Mouse (Mus musculus) spleen, postnatal 14 days (tissue): ENCODE results near the gene Smim24.

Experiments
- DNase-seq, 2 experiments: peaks; one replicate each; pipeline ENCODE4 v3.0.0; 2021 to 2022; ENCODE audit warnings: low spot score in 2 of 2

Smim24 gene

DNA sequence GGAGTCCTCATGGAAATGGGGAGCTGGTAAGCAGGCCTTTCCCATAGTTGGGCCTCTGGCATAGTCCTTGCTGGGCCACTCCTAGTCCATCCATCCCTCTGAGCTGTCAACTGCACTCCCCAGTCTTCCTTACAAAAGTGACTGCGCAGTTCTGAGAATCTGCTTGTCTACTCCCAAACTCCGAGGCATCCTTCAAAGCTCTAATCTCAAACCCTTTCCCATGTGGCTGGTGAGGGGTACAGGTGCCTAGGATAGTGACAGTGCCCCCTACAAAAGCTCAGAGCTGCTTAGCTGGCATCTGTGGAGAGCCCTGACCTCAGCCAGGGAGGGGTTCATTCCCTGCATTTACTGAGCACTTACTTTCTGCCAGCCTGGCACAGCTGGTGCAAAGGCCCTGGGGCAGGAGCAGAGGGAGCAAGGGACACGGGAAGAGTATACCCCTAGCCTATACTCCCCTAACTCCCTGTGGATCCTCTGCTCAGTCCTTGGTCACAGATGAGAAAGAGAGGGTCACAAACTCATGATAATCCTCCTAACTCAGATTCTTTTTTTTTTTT lies 29.9 kb downstream of the Smim24 start:
- no peak for DNase-seq

DNA sequence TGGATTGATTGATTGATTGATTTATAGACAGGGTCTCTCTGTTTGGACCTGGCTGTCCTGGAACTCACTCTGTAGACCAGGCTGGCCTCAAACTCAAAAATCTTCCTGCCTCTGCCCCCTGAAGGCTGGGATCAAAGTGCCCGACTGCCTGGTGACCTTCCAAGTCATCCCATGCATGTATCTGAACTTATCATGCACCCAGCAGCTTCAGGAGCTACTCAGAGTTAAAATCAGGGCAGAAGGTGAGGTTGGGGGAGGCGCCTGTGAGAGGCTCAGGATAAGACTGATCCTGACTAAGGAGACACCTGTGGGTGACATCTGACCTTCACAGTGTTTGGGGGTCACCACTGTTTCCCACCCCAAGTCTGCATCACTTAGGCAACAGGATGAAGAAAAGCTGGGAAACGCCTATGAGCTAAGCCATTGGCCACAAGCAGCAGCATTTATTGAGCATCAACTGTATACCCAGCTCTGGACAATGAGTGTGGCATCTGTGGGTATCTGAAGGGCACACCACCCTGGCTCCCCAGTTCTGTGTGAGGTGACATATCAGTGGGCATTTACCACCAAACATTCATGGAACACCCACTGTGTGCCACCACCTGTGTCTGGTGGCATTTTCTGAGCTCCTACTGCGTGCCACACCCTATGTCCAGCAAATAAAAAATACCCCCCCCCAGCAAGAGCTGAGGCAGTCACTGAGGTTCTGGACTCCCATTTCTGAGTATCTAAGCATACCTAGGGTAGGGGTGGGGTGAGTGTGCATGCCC lies 30.8 kb downstream of the Smim24 start:
- peak in 1 of 2 experiments; percentile 0 for DNase-seq

DNA sequence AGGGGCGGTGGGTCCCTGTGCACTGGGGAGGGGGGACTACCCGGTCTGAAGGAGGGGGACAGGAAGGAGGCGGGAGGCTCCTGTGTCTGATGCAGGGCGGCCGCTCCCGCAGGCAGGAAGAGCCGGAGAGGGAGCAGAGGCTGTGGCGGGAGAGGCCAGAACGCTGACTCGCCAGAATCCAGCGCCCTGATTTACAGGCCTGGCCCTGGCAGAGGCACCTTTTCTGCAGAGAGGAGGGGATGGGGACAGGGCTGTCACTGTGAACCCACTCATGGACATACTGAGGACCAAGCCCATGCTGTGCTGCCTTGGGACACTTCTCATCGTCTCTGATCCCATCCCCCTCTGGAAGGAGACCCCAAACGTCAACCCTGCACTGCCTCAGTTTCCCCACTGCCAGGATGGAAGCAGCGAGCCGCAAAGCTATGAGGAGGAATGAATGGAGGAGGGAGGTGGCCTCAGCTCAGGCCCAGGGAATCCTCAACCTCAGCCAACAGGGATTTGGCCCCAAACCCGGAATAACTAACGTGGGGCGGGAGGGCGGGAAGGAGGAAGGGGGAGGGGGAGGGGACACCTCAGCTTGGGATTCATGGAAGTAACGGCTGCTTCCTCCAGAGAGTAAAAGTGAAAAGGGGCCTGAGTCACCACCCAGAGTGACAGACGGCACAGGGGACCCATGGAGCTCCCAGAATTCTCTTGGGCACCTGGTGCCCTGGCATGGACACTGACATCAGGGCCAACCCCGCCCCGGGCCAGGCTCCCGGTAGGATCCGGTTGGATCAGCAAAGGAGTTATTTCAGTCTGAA lies 31.6 kb downstream of the Smim24 start:
- no peak for DNase-seq

DNA sequence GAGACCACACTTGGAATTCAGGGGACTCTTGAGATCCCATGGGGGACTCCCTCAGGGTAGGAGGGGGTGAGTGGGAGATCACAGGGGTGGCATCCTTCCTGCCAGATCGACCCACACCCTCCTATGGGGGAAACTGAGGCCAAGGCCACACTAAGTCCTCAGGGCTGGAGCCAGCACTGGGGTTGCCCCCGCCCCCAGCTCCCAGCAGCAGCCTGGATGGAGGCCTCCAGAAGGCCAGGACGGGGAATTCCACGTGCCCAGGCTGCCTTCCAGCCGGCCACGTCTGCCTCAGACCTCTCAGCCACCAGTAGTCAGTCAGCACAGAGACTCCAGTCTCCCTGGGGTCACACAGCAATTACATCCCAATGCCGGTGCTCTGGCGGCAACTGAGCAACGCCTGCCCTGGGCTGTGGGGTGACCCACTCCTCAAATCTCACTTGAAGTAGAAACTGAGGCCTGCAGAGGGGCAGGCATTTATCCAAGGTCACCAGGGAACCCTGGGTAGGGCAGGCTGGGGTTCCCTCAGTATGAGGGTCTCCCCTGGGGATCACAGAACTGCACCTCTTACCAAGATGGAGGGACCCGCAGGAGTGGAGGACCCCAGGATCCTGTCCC lies 32.5 kb downstream of the Smim24 start:
- DNase-seq, result peak in 1 of 2 experiments; percentile 6

DNA sequence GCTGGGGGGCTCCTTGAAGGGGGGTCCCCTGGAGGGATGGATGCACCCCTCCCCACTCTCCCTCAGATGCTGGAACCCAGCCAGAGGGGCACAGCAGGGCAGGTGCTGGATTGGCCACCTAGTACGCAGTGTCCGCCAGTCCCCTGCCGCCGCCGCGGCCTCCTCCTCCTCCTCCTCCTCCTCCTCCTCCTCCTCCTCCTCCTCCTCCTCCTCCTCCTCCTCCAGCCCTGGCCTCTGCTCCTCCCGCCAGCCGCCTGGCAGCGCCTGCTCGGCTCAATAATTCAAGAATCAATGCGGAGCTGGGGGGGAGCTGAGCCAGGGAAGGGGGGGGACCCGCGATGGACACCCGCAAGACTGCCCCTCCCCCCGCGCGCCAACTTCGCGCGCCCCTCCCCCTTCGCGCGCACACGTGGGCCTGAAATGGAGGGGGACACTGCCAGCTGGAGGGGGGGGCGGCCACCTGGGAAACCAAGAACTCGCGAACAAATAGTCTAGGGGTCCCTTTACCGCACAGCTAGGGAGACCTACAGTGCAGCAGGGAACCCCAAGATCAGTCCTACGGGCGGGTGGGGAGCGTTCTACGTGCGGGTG lies 33.3 kb downstream of the Smim24 start:
- DNase-seq, result no peak

DNA sequence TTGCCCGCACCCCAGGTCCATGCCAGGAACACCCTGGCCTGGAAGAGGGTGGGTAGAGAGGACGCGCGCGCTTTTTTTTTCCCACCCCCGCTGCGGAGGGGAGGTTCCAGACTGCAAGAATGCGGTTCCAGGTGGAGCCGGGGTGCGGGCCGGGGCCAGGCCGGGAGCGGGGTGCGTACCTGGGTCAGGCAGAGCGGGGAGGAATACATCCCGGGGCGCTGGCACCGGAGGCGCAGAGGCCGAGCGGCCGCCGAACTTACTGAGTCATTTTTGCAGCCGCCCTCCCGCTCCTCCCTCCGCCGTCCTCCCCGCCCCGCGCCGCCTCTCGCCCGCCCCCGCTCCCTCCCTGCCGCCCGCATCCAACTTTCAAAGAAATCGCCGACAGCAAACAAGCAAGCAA lies 34.0 kb downstream of the Smim24 start:
- peak in 1 of 2 experiments; percentile 18 for DNase-seq

DNA sequence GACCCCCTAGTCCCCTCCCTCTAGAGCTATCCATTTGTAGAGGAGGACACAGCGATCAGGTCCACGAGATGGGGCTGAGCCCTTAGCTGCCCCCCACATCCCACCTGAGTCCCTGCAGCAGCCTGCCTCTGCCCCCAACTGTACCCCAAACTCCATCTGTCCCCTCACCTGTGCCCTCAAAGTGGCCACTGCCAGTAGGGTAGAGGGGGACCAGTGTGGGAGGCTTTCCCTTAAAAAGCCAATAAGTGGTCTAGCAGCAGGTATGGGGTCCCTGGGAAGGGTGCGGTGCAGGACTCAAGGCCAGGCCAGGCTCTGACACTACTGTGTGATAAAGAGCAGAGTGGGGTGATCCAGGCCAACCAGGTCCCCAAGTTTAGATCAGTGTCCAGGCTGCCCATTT lies 34.5 kb downstream of the Smim24 start:
- DNase-seq, result no peak

DNA sequence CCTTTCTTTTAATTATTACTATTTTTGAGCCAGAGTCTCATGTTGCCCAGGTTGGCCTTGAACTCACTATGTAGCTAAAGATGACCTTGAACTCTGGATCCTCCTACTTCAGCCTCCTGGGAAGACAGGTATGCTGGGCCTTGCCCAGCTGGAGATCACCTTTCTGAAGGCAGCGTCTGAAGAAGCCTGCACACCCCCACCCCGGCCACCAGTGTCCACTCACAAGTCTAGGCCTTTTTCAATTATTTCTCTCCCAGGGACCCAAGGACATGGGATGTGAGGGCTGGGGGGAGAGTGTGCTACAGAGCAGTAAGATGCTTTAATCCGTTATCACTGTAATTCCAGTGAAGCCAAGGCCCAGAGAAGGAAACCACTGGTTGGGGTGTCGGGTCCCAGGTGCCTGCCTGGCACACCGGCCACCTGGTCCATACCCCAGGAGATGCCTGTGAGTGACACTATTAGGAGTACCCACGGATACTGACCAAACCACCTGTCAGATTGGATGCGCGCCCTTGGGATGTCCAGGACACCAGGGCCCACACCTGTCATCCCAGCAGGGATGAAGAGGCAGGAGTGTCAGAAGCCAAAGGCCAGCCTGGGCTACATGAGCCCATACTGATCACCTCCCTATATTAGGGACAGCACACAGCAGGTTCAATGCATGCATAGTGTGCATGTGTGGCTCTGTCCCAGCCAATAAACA lies 35.1 kb downstream of the Smim24 start:
- no peak for DNase-seq

DNA sequence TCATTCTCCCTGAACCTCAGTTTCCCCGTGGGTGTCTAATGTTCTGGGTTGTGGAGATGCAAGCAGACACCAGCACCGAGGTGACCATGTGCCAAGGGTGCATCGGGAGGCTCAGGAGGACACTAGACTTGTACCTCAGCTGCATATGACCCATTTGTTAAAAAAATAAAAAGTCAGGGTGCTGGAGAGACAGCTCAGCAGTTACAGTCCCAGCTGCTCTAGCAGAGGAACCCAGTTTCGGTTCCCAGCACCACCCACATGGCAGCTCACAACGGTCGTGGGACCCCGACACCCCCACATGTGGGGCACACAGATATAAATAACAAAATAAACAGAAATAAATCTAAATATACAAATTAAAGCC lies 35.6 kb downstream of the Smim24 start:
- no peak for DNase-seq

DNA sequence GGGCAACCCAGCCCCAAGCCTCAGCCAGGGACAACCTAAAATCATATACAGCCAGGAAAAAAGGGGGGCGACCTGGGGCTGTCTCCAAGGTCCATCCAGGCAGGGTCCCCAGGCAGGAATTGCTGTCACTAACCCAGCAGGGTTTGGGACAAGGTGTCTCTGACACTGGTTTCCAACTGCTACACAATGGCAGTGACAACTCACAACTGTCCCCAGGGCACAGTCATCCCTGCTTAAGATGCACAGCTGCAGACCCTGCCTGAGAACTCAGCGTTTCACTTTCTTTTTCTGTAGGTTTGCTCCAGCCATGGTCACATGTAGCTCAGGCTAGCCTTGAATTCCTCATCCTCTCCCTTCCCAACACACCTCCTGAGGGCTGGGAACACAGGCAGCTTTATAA lies 36.2 kb downstream of the Smim24 start:
- DNase-seq, result no peak

DNA sequence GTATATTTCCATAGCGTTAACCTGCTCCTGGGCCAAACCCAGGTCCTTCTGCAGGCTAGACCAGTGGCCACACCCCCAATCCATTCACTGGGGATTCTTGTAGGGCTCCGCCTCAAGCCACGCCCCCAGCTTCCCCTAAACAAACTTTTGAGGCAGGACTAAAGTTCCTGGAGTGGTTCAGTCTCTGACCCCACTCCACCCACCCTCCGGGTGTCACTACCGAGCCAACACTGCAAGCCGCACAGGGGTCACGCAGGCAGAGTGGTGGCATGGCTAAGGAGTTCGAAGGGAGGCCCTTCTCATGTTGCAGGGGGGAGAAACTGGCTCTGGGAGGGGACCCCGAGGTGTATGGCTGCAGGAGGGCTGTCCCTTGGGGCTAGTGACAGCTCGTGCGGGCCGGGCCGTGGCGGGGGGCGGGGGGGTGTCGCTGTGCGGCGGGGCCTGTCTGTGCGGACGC lies 36.8 kb downstream of the Smim24 start:
- DNase-seq, result peak; percentile 67 to 73

DNA sequence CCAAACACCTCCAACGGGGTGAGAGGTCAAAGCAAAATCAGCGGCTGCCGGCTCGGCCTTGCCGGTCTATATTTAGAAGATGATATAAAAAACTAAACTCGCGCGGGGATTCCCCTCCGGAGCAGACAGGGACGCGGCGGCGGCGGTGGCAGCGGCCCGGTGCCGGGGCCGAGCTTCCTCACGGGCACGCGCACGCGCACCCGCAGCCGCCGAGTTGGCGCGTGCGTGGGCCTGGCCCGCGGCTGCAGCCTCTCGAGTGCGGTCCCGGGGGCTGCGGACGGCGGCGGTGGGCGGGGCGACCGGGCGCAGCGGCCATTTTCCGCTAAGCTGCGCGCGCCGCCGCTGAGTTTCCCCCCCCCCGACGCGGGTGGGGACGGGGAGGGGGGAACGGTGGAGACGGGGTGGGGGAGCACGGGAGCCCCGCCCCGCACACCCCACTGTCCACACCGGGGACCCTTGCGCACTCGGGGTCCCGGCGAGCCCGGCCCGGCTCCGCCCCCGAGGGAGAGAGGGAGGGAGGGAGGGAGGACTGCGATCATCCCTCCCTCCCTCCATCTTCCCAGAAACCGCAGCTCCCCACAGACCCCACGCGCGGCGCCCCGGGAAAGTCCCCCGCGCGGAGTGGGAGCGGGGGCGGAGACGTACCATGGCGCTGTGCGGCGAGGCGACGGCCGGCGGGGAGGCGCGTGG lies 37.4 kb downstream of the Smim24 start:
- peak; percentile 54 to 71 for DNase-seq

DNA sequence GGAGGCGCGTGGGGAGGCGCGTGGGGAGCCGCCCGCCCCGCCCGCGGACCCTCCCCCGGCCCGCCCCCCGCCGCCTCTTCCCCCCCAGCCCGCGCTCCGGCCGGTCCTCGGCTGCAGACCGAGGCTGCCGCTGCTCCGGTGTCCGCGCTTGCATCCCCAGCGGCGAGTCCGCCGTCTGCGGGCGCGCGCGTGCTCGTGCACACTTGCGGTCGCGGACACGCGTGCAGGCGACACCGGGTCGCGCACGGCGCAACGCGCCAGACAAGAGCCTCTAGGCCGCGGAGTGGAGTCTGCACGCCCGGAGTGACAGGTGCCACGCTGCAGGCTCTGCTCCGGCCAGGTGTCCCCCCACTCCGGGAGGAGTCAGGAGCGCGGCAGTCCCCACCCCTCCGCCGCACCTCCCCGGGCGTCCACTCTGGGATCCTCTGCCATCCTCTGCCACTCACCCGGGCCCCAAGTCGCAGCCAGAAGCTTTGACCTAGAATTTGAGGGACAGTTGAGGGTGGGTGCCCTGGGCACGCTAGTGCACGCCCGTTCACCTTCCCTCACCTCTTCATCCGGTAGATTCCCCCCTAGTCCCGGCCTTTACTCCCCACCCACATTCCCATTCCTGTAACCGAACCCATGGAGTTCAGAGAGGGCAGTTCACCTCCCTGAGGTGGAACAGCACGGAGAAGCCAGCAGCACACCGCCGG lies 38.1 kb downstream of the Smim24 start:
- peak in 1 of 2 experiments; percentile 15 for DNase-seq

DNA sequence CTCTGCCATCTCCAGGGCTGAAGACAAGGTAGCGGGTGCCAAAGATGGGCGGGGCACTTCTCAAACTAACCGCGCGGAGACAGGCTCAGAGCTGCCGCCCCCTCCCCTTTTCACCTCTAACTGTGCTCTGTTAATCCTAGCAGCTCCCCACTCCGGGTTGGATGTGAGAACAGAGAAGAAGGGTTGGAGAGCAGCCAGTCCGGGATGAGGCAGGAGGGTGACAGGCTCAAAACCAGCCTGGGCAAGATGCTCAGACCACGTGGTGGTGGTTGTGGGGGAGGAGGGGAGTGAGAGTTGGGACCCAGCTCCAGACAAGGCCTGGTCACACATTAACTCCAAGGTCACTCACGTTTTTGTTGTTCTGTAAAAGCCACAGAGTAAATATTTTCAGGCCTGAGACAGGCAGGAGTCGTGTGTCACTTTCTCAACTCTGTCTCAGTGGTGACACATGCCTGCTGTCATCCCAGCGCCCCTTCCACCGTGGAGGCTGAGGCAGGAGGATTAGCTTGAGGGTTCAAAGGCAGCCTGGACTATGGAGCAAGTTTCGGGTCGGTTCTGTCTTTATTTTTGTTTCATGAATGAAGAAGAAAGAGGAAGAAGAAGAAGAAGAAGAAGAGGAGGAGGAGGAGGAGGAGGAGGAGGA lies 38.8 kb downstream of the Smim24 start:
- DNase-seq, result peak in 1 of 2 experiments; percentile 6

DNA sequence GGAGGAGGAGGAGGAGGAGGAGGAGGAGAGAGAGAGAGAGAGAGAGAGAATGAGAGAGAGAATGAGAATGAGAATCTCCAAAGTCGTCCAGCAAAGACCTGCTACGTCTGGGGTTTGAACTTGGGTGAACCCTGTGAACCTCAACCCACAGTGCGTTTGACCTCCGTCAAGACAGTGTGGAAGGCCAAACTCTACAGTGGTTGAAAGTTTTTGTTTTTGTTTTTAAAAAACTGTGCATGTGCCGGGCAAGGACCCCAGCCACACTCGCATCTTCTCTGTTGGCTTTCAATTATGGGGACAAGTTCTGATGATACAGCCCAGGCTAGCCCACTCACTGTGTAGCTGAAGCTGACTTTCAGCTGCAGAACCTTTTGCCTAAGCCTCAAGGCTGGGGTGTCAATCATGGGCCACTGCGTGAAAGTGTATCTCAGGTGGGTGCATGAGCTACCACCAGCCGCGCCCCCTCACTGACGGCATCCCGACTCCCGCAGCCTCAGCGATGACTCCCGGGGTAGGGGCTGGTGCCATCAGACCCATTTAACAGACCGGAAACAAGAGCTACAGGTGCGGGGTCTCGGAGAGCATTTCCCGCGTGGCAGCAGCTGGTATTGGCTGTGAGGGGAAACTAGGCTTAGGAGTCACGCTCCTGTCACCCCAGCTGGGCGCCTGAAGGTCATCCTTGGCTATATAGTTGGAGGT lies 39.5 kb downstream of the Smim24 start:
- peak in 1 of 2 experiments; percentile 12 for DNase-seq

DNA sequence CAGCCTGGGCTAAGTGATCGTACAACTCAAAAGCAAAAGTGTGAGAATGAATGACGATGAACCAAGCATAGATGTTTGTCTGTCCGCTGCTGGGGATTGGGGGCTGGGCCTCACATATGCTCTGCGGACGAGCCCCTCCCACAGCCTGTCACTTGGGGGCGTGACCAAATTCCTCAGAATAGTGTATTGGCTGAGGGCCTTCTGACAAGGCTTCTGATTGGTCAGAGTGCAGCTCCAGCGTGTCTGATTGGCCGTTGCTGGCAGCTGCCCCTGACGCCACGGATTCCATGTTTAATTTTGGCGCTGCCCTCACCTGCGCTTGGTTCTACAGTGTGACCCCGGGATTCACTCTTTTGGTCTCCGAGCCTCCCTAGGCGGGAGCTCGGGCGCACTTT lies 40.0 kb downstream of the Smim24 start:
- DNase-seq, result peak; percentile 74 to 84

DNA sequence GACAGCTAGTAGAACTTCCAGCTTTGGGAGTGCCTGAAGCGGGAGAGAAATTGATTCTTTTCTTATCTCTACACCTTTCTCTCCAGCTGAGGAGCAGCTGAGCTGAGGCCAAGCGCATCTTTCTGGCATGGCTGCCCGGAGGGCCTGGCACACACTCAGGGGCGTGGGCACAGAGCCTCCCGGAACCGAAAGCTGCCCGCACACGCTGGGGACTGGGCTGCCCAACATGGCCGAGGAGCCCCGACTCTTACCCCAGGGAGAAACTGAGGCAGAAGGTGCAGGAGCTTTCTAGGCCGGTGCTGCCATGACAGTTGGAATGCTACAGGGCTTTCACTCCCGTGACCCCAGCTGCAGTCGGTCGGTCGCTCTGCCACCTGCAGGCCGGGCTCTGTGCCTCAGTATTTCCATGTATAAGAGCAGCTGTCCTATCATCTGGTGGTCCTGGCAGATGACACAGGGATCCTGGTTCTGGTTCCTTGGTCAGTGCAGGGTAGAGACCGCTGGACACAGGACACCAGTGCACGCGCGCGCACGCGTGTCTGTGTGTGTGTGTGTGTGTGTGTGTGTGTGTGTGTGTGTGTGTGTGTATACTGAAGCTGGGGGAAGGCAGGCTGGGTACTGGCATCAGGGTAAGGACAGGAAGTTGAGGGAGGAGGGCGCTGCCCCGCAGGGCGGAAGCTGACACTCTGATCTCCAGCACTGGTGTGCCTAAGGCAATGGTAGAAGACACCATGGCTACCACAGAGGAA lies 40.9 kb downstream of the Smim24 start:
- peak; percentile 36 to 51 for DNase-seq
